Mouse (Mus musculus) lung, adult 18-20 months (tissue): ENCODE data around the gene Gnpat.
"Not testable (repeated sequence)": the region's sequence is repeated elsewhere in the genome, so short reads cannot be mapped to it uniquely, and the experiment has no call there.

Experiments used
- DNase-seq, 2 experiments: peaks; one replicate each; pipeline ENCODE4 v3.0.0; 2022; ENCODE audit warnings: mixed read lengths in 2 of 2

Gene Gnpat

GRCm38 (mm10) chr8:124862321-124863162 is at the start of gene Gnpat, which contains the start of gene 2810004N23Rik:
TSS of gene Gnpat (plus strand) at chr8:124863033.
TSS of gene 2810004N23Rik (minus strand) at chr8:124863120.
- peak; percentile 91 to 94 for DNase-seq

- DNase-seq, result no peak
These were observed 49.5 kb upstream of the Gnpat start for GRCm38 (mm10) chr8:124813326-124813725.

- DNase-seq, result no peak
These were observed 47.0 kb upstream of the Gnpat start for GRCm38 (mm10) chr8:124815870-124816269.

GRCm38 (mm10) chr8:124816866-124817265 is 46.0 kb upstream of the Gnpat start:
- DNase-seq, result no peak

- DNase-seq, result no peak
These were observed 45.5 kb upstream of the Gnpat start for GRCm38 (mm10) chr8:124817361-124817760.

GRCm38 (mm10) chr8:124819612-124820115 is 43.2 kb upstream of the Gnpat start:
- DNase-seq, result no peak

- no peak for DNase-seq
These were observed 42.7 kb upstream of the Gnpat start for GRCm38 (mm10) chr8:124820125-124820524.

GRCm38 (mm10) chr8:124823497-124823896 is 39.3 kb upstream of the Gnpat start:
- DNase-seq, result no peak

- DNase-seq, result peak; percentile 63 to 75
These were observed 36.2 kb upstream of the Gnpat start for GRCm38 (mm10) chr8:124826658-124827057.

- peak; percentile 46 to 60 for DNase-seq
These were observed 35.4 kb upstream of the Gnpat start for GRCm38 (mm10) chr8:124827387-124827786.

- no peak for DNase-seq
These were observed 34.1 kb upstream of the Gnpat start for GRCm38 (mm10) chr8:124828561-124829240.

GRCm38 (mm10) chr8:124830050-124830449 is 32.8 kb upstream of the Gnpat start:
- no peak for DNase-seq

GRCm38 (mm10) chr8:124831531-124831930 is 31.3 kb upstream of the Gnpat start:
- no peak for DNase-seq

- no peak for DNase-seq
These were observed 30.9 kb upstream of the Gnpat start for GRCm38 (mm10) chr8:124831941-124832340.

GRCm38 (mm10) chr8:124833430-124834205 is 29.2 kb upstream of the Gnpat start:
- DNase-seq, result peak; percentile 45 to 46

GRCm38 (mm10) chr8:124835848-124836247 is 27.0 kb upstream of the Gnpat start:
- no peak for DNase-seq

GRCm38 (mm10) chr8:124836273-124836672 is 26.6 kb upstream of the Gnpat start:
- DNase-seq, result no peak

- no peak for DNase-seq
These were observed 25.9 kb upstream of the Gnpat start for GRCm38 (mm10) chr8:124836907-124837306.

- DNase-seq, result no peak
These were observed 24.9 kb upstream of the Gnpat start for GRCm38 (mm10) chr8:124837956-124838355.

GRCm38 (mm10) chr8:124839371-124839770 is 23.5 kb upstream of the Gnpat start:
- no peak for DNase-seq

GRCm38 (mm10) chr8:124840900-124841299 is 21.9 kb upstream of the Gnpat start:
- DNase-seq, result no peak

GRCm38 (mm10) chr8:124841775-124842174 is 21.1 kb upstream of the Gnpat start:
- DNase-seq, result no peak

GRCm38 (mm10) chr8:124842929-124843328 is 19.9 kb upstream of the Gnpat start:
- not testable (repeated sequence) for DNase-seq
